Mouse (Mus musculus) T-cell, adult 2 months (primary cell): ENCODE data around the gene Tmbim1.
"Not testable (repeated sequence)": the region's sequence is repeated elsewhere in the genome, so short reads cannot be mapped to it uniquely, and the experiment has no call there.

Experiments
- DNase-seq: peaks from one replicate; pipeline ENCODE4 v3.0.0; 2022; ENCODE audit warnings: low spot score

The Tmbim1 gene

DNA sequence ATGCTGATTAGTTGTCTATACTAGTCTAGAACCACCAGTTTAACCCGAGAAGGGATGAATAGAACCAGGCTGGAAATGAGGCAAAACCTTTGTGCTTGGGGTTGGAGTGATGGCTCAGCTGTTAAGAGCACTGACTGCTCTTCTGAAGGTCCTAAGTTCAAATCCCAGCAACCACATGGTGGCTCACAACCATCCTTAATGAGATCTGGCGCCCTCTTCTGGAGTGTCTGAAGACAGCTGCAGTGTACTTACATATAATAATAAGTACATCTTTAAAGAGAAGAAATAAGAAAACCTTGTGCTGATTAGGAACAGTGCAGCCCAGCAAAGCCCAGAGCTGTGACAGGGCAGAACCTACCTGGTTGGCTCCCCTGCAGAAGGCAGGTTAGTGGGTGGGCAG, 21.5 kb upstream of the Tmbim1 start:
- DNase-seq: not testable (repeated sequence)

DNA sequence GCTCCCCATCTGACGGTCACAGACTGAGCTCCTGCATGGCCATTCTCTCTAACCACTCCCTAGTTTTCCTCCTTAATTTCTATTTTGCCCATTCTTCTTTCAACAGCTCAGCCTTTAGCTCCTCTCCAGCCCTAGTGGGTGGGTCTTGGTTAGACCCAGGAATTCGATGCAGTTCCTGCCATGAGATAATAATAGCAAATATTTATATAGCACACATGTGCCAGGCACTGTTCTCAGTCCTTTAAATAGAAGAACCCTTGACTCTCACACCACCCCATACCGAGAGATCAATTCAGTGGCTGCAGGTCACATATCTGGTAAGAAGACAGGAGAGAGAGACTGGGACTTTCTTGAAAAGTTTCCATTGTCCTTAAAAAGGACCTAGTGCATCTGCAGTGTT, 16.0 kb upstream of the Tmbim1 start:
- DNase-seq: no peak

DNA sequence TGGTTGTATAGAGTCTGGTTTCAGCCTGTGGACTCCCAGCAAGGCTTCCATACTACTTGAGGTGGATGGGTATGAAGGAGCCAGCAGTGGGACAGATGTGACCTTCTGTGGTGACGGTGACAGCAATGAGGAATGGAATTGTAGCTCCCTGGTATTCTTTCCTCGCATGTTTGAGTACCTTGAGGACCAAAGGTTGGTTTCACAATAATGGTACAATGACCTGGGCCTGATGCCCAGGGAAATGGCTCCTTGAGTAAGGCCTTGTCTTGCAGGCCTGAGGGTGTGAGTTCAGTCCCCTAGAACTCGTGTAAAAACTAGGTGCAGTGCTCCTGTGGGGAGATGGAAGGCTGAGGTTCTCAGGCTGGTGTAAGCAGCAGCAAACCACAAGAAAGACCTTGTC, 13.3 kb upstream of the Tmbim1 start:
- no peak for DNase-seq

DNA sequence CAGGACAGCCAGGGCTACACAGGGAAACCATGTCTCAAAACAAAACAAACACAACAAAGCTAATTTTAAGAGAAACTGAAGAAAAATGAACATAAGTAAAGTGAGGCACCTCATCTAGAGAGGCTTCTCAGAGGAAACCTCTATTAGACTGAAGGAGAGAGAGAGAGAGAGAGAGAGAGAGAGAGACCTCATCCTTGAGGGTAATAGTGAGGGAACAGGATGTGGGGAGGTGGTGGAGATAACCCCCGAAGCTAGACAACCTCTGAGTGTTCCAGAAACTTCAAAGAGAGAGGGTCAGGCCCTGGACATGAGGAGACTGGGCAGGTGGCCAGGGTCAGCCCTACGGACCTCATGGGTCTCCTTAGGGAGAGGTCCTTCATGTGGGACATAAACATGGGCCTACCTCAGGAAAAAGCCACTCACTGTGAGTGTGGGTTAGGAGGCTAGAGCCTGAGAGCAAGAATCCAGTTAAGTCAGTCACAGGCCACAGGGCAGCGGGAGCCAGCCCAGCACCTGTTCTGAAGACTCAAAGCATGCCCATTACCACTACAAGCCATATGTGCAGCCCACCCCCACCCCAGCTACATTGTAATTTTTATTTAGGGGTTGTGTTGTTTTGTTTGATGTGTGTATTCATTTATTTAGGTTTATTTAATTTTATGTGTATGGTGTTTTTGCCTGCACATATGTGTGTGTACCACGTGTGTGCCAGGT, 10.8 kb upstream of the Tmbim1 start:
- no peak for DNase-seq

DNA sequence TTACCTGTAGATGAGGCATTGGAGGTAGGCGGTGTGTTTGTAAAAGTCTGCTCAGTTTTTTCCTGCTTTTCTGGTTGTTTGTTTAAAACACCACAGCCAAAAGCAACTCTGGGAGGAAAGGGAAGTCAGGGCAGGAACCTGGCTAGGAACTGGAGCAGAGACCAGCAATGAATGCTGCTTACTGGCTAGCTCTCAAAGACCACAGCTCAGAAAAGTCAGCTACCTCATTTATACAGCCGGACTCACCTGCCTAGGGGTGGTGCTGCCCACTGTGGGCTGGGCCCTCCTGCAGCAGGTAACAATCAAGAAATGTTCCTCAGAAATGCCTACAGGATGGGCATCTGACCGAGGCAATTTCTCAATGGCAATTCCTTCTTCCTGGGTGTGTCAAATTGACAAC, 9.4 kb upstream of the Tmbim1 start:
- DNase-seq: no peak

DNA sequence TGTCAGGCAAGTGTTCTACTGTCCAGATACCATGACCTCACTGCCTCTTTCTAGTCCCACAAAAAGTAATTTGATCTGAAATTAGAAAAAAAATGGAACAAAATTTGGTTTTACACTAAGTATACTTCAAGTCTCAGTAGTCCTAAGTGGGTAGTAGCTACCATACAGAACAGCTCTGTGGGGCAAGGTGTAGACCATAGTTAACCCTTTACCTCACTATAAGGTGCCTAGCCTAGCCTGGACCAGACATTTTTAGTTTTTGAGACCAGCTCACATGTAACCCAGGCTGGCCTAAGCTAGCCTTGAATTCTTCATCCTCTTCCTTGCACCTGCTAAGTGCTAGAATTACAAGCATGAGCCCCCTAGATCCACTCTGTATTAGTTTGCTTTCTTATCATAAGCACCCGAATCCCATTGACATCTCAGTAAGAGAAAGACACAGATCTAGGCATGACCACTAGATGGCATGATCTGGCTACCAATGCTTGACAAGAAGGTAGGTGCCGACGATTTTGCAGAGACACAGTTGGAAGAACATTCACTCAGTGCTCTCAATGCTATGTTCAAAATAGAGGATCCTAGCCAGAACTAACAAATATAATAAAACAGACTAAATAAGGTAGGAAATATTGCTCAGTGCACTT, 7.7 kb upstream of the Tmbim1 start:
- peak; percentile 67 for DNase-seq

DNA sequence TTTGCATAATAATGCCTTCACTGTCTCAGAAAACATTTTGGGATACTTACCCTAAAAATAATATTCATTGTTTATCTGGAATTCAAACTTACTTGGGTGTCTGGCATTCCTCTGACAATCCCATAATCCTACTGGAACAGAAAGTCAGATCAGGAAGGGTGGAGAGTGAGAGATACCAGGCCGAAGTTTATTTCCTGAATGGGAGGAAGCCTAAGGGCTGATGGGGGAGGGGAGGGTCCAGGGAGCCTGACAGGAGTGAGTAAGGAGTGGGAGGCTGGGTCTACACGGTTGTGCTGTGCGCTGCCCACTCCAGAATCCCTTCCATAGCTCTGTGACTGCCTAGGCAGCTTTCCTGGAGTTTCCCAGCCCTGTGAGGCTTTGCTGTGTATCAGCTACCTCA, 4.3 kb upstream of the Tmbim1 start:
- no peak for DNase-seq

DNA sequence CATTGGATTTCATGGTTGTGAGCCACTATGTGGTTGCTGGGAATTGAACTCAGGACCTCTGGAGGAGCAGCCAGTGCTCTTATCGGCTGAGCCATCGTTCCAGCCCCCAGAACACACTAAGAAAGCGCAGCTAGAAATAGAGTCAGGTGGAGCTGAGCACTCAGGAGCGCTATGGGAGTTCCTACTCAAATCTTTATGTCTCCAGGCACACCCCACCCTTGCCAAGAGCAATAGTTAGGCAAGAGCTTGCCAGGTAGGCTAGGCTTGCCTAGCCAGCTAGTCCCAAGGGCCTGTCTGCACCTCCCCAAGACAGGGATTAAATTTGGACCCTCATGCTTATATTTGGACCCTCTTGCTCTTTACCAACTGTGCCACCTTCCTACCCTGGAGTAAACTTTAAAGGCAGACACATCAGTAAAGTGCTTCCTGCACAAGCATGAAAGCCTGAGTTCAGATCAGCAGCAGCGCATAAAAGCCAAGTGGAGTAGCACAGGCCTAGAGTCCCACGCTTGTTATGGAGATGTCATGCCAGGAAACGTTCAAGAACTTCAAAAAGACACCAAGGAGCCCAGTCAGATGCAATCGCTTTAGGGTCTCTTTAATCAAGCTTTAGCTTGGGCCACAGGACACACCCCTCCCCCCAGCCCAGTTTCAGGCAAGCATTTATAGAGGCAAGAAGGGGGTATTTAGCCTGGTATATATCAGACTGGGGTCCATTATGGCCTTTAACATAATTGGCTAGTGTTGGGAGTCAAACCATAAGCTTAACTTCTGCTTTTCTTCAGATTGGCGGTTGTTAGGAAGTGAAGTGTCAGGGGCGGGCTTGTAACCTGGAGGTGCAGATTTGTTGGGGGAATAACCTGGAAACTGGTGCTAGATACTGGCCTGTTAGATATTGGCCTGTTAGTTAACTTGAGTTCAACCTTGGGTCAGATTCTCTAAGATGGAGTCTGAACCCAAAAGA, 2.9 kb upstream of the Tmbim1 start:
- DNase-seq: no peak

DNA sequence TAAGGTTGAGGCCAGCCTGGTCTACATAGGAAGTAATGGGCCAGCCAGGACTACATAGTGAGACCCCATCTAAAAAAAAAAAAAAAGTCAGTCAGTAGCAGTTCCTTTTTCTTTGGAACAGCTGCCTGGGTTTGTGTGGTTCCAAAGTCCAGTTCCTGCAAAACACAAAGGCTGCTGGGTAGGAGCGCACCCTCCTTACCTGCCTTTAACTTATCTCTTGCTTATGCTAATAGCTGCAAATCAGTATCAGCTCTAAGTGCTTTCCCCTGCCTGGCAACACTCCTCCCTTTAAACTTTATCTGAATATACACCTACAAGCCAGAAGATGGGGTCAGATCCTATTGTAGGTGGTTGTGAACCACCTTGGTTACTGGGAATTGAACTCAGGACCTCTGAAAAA, 1.7 kb upstream of the Tmbim1 start:
- no peak for DNase-seq

DNA sequence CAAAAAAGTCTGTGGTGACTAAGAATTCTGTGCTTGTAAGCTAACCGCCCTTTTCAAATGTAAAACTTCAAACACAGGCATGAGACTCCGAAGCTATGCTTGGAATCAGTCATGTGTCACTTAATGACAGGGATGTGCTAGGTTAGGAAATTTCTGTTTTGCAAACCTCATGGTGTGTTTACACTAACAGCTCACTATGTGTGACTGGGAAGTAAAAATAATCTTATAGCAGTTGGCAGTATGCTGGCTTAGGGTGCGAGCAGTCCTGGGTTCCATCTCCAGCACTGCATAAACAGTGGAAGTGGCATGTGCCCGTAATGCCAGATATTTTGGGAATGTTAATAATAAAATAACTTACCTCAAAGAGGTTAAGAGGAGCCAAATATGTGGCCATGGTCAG, 476 bp downstream of the Tmbim1 start:
- no peak for DNase-seq

DNA sequence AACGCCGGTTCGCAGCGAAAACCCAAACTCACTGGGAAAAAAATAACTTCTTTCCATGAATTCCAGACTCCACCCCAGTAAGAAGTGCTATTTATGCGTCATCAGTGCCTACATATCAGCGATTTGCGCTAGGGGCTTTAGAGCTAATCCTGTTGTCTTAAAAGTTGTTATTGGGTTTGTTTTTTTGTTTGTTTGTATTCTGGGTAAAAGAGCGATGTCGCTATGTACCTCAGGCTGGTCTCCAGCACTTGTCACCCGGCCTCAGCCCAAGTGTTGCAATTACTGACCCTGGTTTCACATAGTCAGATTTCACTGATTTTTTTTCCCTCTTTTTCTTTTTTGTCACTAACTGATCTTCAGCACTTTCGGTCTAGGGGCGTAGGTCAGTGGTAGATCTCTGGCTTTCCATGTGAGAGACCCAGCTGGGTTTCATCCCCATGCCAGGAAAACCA, 1.1 kb downstream of the Tmbim1 start:
- DNase-seq: no peak

DNA sequence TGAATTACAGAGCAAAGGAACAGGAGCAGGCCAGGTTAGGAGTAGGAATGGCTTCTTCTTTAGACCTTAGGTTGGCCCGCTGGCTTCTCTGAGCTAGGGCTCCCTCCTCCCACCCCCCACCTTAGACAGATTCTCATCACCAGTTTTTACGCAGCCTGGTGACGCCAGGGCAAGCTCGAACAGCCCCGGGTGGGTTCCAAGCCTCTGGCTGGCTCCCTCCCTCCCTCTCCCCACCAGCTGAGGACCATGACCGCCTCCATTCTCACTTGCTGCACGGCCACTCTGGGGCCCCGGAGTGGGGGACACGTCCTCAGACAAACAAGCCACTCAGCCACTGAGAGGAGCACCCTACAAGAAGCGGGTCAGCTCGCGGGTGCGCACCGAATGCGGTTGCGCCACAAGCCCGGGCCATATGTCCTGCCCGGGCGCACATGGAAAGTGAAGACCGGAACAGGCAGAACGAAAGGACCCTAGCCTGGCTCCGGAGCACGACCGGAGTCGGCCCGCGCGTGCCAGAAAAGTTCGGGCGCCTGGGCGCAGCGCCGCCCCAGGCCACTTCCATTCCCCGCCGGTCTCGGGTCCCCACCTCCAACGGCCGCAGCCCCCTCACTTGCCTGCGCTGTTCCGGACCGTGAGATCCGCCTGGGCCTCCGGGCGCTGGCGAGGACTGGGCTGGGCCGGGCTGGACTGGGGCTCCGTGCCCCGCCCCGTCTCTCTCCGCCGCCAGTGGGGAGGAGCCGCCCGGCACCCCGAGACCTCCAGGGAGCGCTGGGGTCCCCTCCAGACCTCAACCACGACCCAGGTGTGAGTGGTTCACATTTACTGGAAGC, 1.7 kb downstream of the Tmbim1 start:
- no peak for DNase-seq

DNA sequence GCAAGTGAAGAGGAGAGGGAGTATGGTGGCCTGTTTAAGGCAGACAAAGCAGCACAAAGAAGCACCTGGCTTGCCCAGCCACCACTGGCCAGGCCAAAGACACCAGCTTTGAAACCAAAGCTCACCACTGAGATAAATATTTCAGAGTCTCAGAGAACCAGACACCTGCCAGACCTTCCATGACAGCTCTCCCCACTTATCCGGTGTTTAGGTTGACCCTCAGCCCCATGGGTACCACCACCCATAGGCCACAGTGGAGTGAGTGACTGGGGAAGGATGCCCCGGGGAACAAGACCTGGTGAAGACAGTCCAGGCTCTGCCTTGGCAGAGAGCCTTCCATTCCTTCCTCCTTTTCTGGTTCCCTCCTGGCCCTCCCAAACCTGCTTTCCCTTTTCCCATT, 2.6 kb downstream of the Tmbim1 start:
- DNase-seq: no peak

DNA sequence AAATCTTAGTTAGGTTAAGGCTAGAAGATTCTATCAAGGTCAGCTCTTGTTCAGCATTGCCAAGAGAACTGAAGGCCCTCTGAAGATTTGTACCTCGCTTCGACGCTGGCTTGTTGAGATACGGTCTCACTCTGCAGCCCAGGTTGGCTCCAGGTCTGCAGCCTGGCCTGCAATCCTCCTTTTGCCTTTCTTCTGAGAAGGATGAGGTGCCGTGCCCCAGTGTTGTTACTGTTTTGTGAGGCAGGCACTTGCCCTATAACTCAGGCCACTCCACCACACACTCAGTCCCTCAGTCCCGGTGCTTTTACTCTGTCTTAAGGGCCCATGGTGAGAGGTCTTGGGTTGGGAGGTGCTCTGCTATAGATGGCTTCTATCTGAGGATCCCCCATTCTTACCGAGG, 3.2 kb downstream of the Tmbim1 start:
- no peak for DNase-seq

DNA sequence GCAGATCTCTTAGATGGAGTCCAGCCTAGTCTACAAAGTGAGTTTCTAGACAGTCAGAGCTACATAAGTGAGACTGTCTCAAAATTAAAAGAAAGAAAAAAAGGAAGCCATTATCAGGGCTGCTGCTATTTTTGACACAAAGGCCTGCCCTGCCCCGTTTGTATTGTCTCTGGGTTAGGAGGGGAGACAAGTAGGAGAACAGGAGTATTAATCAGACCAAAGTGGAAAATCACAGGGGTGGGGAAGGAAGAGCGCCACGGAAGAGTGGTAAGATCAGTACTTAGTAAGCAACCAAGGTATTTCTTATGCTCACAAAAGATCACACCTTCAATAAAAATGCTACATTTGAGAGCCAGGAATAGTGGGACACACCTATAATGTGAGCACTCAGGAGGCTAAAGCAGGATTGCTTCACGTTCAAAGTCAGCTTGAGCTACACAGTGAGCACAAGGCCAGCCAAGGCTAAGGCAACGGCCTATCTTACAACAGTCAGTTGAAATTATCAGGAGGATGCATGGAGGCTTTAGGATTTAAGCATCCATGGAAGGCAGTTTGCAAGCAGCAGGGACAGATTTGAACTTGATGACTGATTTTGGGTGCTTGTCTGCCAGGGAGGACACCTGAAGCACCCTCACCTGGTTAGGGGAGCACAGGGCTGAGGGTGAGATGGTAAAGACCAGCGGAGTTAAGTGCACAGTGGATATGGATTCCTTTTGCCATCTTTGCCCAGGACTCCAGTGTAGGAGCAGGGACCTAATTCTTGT, 4.9 kb downstream of the Tmbim1 start:
- DNase-seq: no peak

DNA sequence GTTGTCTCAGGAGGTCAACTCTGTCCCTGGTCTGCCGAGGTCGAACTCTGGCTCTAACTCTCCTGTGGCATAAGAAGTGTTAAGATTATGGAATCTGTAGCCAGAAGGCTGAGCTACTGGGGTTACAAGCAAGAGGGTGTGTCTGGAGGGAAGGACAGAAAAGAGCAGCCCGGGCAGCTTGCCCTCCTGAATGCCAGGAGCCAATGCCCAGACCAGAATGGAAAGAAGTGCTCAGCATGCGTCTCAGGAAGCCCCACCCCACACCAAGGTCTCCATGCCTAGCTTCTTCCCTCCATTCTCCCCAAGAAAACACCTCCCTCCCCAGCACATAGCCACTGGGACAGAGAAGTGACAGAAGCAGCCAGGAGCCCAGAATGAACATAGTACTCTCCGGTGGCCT, 6.4 kb downstream of the Tmbim1 start:
- DNase-seq: no peak

DNA sequence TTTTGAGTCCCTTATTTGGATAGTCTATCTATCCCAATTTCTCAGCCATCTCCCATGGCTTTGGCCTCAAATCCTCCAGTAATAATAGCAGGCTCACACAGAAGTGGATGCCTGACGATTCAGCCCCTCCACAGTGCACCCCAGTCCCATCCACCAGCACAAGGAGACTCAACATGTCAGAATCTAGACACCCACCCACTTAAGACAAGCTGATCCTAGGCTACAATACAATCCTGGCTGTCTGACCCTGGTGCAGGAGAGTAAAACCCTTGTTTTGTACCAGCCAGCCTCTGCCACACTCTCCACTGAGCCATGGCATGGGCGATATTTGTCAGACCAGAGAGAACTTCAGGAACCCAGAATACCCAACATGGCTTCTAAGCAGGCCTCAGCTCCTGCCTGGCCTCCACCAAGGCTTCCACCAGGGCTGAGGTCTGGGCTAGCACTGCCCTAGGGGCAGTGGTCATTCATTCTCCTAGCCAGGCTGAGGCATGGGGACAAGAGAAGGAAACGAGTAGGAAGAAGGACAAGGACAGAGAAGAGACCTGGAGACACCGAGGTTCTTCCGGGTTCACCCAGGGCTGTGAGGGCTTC, 7.2 kb downstream of the Tmbim1 start:
- DNase-seq: no peak

DNA sequence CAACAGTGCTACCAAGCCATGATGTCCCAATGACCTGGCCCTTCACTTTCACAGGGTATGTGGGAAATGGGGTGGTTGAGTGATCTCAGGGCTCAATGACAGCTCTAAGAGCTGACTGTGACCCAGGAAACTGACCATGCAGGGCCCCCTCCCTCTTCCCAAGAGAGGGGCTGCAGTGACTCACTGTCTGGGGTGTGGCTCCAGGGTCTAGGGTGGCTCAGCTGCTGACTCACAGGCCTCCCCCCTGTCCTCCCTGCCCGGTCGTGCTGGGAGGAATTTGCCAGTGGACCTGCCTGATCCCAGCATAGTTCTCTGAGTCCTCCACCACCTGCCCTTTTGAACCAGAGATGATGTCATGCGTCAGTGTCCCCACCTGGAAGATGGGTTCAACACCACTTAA, 8.2 kb downstream of the Tmbim1 start:
- no peak for DNase-seq

DNA sequence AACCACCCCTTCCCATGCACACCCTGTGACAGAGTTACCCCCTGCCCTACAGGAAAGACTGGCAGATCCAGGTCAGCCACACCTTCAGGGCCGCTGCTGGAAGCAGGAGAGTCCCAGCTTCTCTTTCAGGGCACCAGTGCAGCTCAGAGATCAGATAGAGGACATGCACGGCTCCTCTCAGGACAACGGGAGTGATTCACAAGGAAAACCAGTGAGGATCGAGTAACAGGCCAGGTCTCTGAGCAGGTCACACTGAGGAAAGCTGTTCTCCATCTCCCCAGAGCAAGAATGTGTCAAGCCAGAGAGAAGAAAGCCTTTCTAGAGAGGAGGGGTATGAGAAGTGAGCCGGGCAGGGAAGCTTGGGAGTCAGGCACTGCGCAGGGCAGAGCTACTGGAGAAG, 8.9 kb downstream of the Tmbim1 start:
- no peak for DNase-seq

DNA sequence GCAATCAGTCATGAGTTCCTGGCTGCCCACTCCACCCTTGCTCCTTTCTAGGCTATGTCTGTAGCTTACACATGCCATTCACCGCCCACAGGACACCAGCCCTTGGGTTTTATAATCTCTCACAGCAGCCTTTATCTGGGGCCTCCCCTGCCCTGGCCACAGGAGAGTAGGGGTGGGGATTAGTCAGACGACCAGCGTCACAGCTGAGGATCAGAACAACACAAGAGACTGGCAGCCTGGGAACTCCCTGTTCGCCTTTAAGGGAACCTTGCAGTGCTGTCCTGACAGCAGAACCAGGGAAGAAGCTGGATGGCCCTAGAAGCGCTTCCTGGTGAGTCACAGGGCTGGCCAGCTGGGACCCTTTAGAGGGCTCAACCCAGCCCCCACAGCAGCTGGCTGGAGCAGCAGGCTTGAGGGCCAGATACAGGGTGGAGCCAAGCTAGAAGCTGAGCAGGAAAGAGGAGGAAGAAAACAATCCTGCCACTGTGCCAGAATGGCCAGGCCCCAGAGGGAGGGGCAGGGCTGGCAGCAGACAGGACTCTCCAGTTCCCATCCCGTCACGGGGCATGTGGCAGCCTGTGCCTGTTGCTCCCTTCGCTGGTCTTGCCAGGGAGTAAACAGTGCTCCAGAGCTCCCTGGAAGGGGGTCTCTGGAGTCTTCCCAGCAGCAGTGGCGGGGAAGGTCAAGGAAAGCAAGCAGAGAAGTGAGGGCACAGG, 9.8 kb downstream of the Tmbim1 start:
- DNase-seq: no peak
